Mouse (Mus musculus) liver, embryonic 13.5 days (tissue): ENCODE data around the gene Chd6. TPM values are rescaled to one million over a fixed set of nuclear protein-coding genes. Genes with fewer than 3 reads are reported as not detected.

ENCODE experiments used
- ATAC-seq: fragments of 200-750 bp; cut with Nextera tagmentation; 2 replicates; pipeline ENCODE4 v1.8.0; 2017; ENCODE audit warnings: low read depth, mild to moderate bottlenecking, moderate number of reproducible peaks, moderate library complexity
- DNase-seq: peaks from one replicate; pipeline ENCODE4 v3.0.0; 2022
- H3K27ac ChIP-seq: fragments of 300-500 bp; sonication (generic); 2 replicates; pipeline ENCODE4 v1.5.1; 2015; ENCODE audit warnings: moderate library complexity, mild to moderate bottlenecking, inconsistent platforms
- H3K27me3 ChIP-seq: fragments of 300-500 bp; sonication (generic); 2 replicates; pipeline ENCODE4 v1.6.1; 2015; ENCODE audit warnings: mild to moderate bottlenecking, inconsistent platforms
- H3K36me3 ChIP-seq: fragments of 300-500 bp; sonication (generic); 2 replicates; pipeline ENCODE4 v1.6.1; 2015; ENCODE audit warnings: mild to moderate bottlenecking, inconsistent platforms
- H3K4me1 ChIP-seq: fragments of 300-500 bp; sonication (generic); replicated peaks from 2 replicates; pipeline ENCODE4 v1.6.1; 2015; ENCODE audit warnings: inconsistent platforms
- H3K4me2 ChIP-seq: fragments of 300-500 bp; sonication (generic); 2 replicates; pipeline ENCODE4 v1.6.1; 2015; ENCODE audit warnings: inconsistent platforms, mild to moderate bottlenecking, moderate library complexity
- H3K4me3 ChIP-seq: fragments of 300-500 bp; sonication (generic); replicated peaks from 2 replicates; pipeline ENCODE4 v1.5.1; 2015; ENCODE audit warnings: mild to moderate bottlenecking, inconsistent platforms
- H3K9ac ChIP-seq: fragments of 300-500 bp; sonication (generic); 2 replicates; pipeline ENCODE4 v1.6.1; 2015; ENCODE audit warnings: mild to moderate bottlenecking, inconsistent platforms
- H3K9me3 ChIP-seq: fragments of 300-500 bp; sonication (generic); replicated peaks from 2 replicates; pipeline ENCODE4 v1.6.1; 2016; ENCODE audit warnings: inconsistent platforms
- WGBS: fragments of 180-500 bp; shearing (Covaris S2); methylation state at CpG from one replicate; pipeline ENCODE4 v1.1.7; 2015; ENCODE audit not compliant: insufficient replicate concordance; 5-methylcytosine and 5-hydroxymethylcytosine counted together
- polyA plus RNA-seq: library from polyadenylated mRNA; unstranded; fragments of >200 nt; fragmentation: Nextera tagmentation; extraction: Ambion mirVana; gene quantifications from 2 replicates; pipeline ENCODE4 v1.2.1, GENCODE M21; 2015

Gene Chd6
- polyA plus RNA-seq, 1 experiment from 2014 or later = 4.5 TPM

DNA sequence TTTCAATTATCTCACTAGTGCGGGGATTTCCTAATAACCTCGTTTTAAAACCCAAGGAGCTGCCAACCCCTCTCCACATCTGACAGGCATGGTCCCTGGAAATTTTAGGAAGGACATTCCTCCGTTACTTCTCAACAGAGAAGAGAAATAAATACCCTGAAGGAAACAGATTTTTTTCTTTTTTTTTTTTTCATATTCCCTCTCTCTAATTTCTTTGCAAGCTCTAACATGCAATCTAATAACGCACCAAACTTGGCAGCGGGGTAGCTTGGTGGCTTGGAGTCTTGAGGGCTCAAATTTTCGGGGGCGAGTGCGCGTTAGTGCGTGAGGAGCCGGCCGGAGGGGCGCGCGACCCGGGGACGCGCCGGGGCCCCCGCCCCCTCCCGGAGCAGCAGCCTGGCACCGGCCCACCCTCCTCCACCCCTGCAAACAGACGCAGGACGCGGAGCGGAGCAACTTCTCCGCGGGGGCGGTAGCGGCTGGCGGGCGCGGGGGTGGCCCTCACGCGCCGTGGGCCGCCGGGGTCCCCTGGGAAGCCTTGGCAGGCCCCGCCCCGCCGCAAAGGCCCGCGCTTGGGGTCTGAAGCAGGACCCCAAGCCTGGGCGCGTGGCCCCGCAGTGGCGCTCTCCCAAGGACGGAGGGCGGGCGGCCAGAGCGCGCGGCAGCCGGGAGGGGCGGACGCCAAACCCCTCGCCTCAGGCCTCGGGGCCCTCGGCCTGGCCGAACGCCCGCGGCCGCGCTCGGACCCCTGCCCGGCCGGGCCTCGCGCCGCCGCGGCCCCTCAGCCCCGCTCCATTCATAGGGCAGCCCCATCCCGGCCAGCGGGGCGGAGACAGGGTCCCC lies 569 bp downstream of the Chd6 start:
- no peaks in the 10 kb centered on the region for H3K36me3 ChIP-seq
- H3K9ac ChIP-seq = peak overlapping the region; percentile 95
- DNase-seq = peak; percentile 31
- peaks cover 19% of the 10 kb centered on the region for H3K4me1 ChIP-seq
- peak overlapping the region; percentile 97 for H3K4me3 ChIP-seq
- WGBS = under 1% methylated on average over 60 of the region's 77 CpGs
- peak overlapping the region; percentile 93 for H3K4me2 ChIP-seq
- no peaks in the 10 kb centered on the region for H3K9me3 ChIP-seq
- no peaks in the 10 kb centered on the region for H3K27me3 ChIP-seq
- peak; percentile 60 for ATAC-seq
- H3K27ac ChIP-seq = peak overlapping the region; percentile 91

DNA sequence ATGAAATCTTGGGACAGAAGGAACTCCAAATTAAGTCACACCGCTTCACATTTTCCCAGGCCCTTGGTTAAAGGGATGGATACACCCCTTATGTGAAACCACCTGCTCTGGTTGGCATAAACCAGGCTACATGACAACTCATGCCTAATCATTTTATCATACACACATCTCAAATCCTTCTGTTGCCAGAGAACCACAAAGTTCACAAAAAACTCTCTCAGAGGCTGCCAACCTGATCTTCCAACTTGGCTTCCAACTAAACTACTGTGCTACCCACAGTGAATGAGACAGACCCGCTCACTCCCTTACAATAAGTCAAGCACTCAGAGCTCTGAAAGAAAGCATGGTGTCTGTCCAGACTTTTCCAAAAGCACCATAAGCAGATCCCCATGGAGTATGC lies 1.6 kb downstream of the Chd6 start:
- Histone ChIP-seq H3K9me3 (no peaks in the 10 kb centered on the region), H3K27ac (no peak overlapping the region), H3K4me1 (peaks cover 20% of the 10 kb centered on the region), H3K27me3 (no peaks in the 10 kb centered on the region), H3K9ac (0 out of 2 replicates have a peak overlapping the region, but pooled peaks have one; percentile 95), H3K4me2 (peak overlapping the region; percentile 93), H3K36me3 (no peaks in the 10 kb centered on the region), H3K4me3 (peak overlapping the region; percentile 97; the same call in 1 of the 2 replicates)
- WGBS = 86% methylated on average over 2 of the region's 2 CpGs
- no peak for ATAC-seq
- DNase-seq = no peak

DNA sequence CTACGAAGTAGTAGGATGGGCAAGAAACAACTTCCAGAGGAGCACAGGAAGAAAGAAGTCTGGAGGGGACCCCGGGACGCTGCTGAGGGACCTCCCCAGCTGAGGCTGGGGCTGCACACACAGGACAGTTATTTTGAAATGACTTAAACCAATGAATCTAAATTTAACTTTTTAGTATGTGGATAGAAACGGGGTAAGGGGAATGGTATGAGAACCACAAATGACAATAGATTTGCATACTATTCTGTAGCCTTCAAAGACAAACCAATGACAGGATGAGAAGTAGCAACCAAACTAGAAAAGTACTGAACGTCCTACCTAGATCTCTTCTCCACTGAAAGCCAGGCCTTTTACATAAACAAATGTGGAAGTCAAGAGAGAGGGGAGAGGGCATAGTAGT lies 5.1 kb downstream of the Chd6 start:
- H3K4me1 ChIP-seq = peaks cover 21% of the 10 kb centered on the region
- DNase-seq (no peak), ATAC-seq (no peak)
- H3K36me3 ChIP-seq = no peaks in the 10 kb centered on the region
- no peaks in the 10 kb centered on the region for H3K27me3 ChIP-seq
- no peaks in the 10 kb centered on the region for H3K9me3 ChIP-seq
- H3K27ac ChIP-seq = no peak overlapping the region
- H3K4me2 ChIP-seq = no peak overlapping the region
- H3K9ac ChIP-seq = no peak overlapping the region
- no peak overlapping the region for H3K4me3 ChIP-seq
- WGBS = 65% methylated on average over 5 of the region's 5 CpGs

DNA sequence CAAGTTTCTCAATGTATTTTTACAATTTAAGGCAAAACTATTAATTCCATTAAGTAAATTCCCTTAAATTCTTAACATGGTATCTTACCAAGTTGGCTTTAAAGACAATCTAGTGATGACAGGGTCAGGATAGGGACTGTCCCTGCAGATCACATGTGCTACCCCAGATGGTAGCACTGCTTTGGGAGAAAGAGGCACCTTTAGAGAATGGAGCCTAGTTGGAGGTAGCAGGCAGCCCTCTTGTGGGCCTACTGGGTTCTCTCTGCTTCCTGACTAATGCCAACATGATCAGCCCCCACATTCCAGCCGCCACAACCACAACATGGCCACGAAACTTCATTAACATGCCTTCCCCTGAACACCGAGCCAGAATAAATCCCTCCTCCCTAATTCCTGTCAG lies 6.8 kb downstream of the Chd6 start:
- no peak overlapping the region for H3K4me3 ChIP-seq
- no peaks in the 10 kb centered on the region for H3K9me3 ChIP-seq
- H3K4me1 ChIP-seq = peaks cover 17% of the 10 kb centered on the region
- H3K4me2 ChIP-seq = no peak overlapping the region
- no peaks in the 10 kb centered on the region for H3K27me3 ChIP-seq
- no peak for ATAC-seq
- H3K36me3 ChIP-seq = no peaks in the 10 kb centered on the region
- DNase-seq = no peak
- H3K27ac ChIP-seq = no peak overlapping the region
- 59% methylated on average over 3 of the region's 3 CpGs for WGBS
- no peak overlapping the region for H3K9ac ChIP-seq

DNA sequence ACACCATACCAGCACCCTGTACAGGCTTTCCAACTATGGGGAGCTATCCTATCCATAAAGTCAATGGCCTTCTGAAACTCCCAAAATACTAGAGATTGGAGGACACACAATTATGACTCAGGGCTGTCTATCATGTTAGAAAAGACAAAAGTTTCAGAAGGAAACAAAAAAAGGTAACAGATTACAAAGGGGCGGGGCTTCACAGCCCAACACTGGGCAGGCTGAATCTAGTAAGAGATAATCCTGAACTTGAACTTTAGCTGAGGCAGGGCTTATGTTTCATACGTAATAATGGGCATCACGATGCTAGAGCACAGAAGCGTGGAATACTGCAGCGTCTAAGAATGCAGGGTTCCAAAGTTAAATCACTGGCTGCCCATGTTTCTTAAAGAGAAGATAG lies 11.1 kb downstream of the Chd6 start:
- Histone ChIP-seq H3K36me3 (no peaks in the 10 kb centered on the region), H3K9ac (no peak overlapping the region), H3K4me3 (no peak overlapping the region), H3K27ac (no peak overlapping the region), H3K9me3 (no peaks in the 10 kb centered on the region), H3K4me1 (peaks cover 21% of the 10 kb centered on the region), H3K27me3 (no peaks in the 10 kb centered on the region), H3K4me2 (no peak overlapping the region)
- 71% methylated on average over 5 of the region's 5 CpGs for WGBS
- ATAC-seq (peak; percentile 26; the same call in 1 of the 2 replicates), DNase-seq (no peak)

DNA sequence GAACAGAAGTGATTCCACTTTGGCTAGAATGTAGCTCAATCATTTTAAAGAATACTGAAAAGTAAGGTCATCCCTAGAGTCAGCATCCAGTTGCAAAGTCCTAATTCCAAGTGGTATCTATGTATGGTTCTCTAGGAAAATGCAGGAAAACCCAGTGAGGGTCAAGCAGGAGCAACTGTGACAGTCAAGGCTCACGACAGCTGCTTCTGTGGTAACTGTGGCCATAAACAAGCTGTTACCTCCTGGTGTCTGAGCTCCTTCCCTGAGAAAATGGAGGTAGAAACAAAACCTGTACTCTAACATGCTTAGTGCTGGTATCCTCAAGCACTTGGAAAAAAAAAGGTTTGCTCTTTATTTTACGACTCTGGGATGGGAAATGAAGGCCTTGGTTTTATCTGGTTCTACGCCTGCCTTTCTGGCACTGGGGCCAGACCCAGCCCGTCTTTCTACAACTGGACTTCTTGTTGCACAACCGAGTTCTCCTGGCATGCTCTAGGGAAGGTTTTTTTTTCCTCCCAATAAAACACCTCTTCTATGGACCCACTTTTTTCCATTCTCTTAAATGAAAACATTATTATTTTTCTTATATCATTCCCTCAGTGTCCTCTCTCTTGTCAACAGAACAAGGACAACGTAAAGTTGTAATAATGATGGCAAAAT lies 18.0 kb downstream of the Chd6 start:
- Histone ChIP-seq H3K9me3 (no peaks in the 10 kb centered on the region), H3K4me2 (no peak overlapping the region), H3K27me3 (no peaks in the 10 kb centered on the region), H3K4me1 (no peaks in the 10 kb centered on the region), H3K36me3 (no peaks in the 10 kb centered on the region), H3K27ac (no peak overlapping the region), H3K9ac (no peak overlapping the region), H3K4me3 (no peak overlapping the region)
- 67% methylated on average over 6 of the region's 6 CpGs for WGBS
- ATAC-seq (no peak), DNase-seq (no peak)

DNA sequence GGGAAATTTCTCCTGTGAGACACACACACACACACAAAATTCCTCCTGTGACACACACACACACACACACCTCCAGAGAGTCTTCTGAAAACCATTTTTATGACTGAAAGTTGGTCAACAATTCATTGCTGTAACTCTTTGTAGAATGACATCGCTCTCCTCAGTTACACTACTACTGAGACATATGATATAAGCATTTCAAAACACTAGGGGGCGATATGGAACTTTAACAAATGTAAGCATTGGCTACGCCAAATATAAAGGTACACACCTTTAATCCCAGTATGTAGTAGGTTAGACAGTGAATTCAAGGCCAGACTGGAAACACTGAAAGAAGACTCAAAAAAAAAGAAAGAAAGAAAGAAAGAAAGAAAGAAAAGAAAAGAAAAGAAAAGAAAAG lies 18.7 kb downstream of the Chd6 start:
- no peak for DNase-seq
- H3K4me2 ChIP-seq = no peak overlapping the region
- no peak overlapping the region for H3K9ac ChIP-seq
- no peaks in the 10 kb centered on the region for H3K9me3 ChIP-seq
- no peaks in the 10 kb centered on the region for H3K36me3 ChIP-seq
- no peaks in the 10 kb centered on the region for H3K27me3 ChIP-seq
- no peaks in the 10 kb centered on the region for H3K4me1 ChIP-seq
- no peak overlapping the region for H3K27ac ChIP-seq
- 40% methylated on average over 3 of the region's 3 CpGs for WGBS
- no peak overlapping the region for H3K4me3 ChIP-seq
- no peak; the same call in 1 of the 2 replicates for ATAC-seq

DNA sequence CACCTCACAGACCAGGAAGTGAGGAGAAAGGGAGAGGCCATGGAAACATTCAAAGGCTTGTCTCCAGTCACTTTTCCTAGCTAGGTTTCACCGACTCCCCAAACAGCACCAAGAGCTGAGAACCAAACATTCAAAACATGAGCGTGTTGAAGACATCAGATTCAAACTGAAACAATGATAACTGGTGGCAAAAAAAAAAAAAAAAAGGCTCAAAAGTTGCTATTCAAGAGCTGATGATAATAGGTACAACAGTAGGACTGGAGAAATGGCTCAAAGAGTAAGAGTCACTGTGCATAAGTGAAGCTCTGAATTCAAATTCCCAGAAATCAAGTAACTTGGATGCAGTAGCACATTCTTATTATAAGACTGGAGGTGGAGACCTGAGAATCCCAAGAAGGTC lies 30.3 kb downstream of the Chd6 start:
- WGBS = 63% methylated on average over 2 of the region's 2 CpGs

DNA sequence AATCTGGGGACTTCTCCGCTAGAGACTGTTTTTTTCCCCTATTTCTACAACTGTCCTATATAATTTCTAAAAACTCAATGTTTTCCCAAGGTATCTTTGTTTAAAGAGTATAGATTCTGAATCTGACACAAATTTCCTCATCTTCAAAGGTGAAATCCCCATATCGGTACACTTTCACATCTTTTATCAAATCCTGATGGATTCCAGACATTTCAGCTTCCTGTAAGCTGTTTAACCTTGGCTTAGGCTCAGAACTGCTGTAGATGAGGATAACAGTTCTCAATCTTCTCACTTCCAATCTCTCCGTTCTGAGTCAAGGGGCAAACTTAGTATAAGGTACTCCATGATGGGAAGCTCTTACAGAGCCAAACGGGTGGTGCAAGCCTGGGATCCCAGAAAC lies 32.6 kb downstream of the Chd6 start:
- ATAC-seq = no peak
- no peaks in the 10 kb centered on the region for H3K27me3 ChIP-seq
- DNase-seq = no peak
- no peak overlapping the region for H3K4me3 ChIP-seq
- no peak overlapping the region for H3K4me2 ChIP-seq
- H3K4me1 ChIP-seq = peaks cover 29% of the 10 kb centered on the region
- no peak overlapping the region for H3K27ac ChIP-seq
- H3K9me3 ChIP-seq = no peaks in the 10 kb centered on the region
- H3K9ac ChIP-seq = no peak overlapping the region
- no peaks in the 10 kb centered on the region for H3K36me3 ChIP-seq
- WGBS = 62% methylated on average over 4 of the region's 4 CpGs

More for the DNA sequence above, 30.3 kb downstream of the Chd6 start:
- Histone ChIP-seq H3K36me3 (no peaks in the 10 kb centered on the region), H3K4me2 (no peak overlapping the region), H3K4me1 (peaks cover 25% of the 10 kb centered on the region), H3K4me3 (no peak overlapping the region), H3K27me3 (no peaks in the 10 kb centered on the region), H3K9ac (no peak overlapping the region), H3K27ac (no peak overlapping the region), H3K9me3 (no peaks in the 10 kb centered on the region)
- DNase-seq (no peak), ATAC-seq (no peak)

DNA sequence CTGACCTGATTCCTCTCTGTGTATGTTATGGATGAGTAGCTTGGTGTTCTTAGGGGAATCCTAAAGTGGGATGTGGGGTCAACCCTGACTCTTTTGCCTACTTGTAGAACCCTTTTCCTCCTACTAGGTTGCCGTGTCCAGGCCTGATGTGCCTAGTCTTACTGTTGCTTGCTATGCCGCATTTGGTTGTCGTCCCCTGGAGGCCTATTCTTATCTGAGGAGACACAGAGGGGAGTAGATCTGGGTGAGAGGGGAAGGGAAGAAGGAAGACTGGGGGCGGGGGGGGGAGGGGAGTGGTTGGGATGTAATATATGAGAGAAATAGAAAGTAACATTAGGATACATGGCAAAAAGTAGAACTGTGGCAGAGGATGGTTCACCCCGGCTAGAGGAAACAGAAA lies 33.3 kb downstream of the Chd6 start:
- DNase-seq (peak; percentile 17), ATAC-seq (peak; percentile 89)
- no peaks in the 10 kb centered on the region for H3K36me3 ChIP-seq
- no peaks in the 10 kb centered on the region for H3K27me3 ChIP-seq
- H3K4me2 ChIP-seq = peak overlapping the region; percentile 34
- 46% methylated on average over 5 of the region's 5 CpGs for WGBS
- peak overlapping the region; percentile 2; the same call in 1 of the 2 replicates for H3K27ac ChIP-seq
- H3K9me3 ChIP-seq = no peaks in the 10 kb centered on the region
- H3K4me1 ChIP-seq = peaks cover 29% of the 10 kb centered on the region
- no peak overlapping the region for H3K9ac ChIP-seq
- no peak overlapping the region for H3K4me3 ChIP-seq

DNA sequence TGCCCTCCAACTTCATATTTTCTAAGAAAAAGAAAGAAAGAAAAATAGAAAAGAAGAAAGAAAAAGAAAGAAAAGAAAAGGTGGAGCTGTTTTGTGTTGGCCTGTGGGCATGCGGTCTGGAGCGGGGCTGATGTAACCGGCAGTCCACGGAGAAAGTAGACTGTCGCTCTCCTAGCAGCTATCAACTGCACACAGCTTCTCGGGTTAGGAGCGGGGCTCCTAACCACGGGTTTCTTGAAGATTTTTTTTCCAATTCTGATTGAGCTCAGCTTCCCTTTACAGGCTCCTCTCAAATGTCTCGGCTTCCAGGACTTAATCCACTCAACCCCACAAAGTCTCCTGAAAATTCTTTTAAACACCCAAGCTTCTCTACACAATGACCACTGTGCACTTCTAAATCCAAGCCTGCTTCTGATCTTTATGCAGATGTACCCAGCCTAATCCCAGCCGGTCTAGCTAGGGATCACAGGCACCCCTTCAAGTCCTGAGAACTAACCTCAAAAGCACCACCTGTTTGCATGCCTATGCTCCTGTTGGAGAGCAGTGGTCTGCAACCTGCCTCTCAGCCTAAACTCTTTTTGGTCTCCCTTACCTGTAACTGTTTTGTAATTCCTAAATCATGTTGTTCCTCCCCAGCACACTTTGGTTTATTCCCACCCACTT lies 42.6 kb downstream of the Chd6 start:
- no peak overlapping the region; the same call in 1 of the 2 replicates for H3K9ac ChIP-seq
- H3K27ac ChIP-seq = no peak overlapping the region
- DNase-seq = peak; percentile 20
- 23% methylated on average over 10 of the region's 10 CpGs for WGBS
- no peak overlapping the region for H3K4me3 ChIP-seq
- H3K36me3 ChIP-seq = peaks cover 5% of the 10 kb centered on the region; the same call in 1 of the 2 replicates
- H3K9me3 ChIP-seq = no peaks in the 10 kb centered on the region
- H3K4me2 ChIP-seq = peak overlapping the region; percentile 33
- H3K4me1 ChIP-seq = peaks cover 26% of the 10 kb centered on the region
- ATAC-seq = peak; percentile 90
- H3K27me3 ChIP-seq = no peaks in the 10 kb centered on the region
